Mouse (Mus musculus): Measurements from ENCODE around the gene Rps21. TPM values are rescaled to one million over a fixed set of nuclear protein-coding genes. Genes with fewer than 3 reads are reported as not detected.

The Rps21 gene
- polyA plus RNA-seq, 1 experiment from 2014 or later: 574 TPM

DNA sequence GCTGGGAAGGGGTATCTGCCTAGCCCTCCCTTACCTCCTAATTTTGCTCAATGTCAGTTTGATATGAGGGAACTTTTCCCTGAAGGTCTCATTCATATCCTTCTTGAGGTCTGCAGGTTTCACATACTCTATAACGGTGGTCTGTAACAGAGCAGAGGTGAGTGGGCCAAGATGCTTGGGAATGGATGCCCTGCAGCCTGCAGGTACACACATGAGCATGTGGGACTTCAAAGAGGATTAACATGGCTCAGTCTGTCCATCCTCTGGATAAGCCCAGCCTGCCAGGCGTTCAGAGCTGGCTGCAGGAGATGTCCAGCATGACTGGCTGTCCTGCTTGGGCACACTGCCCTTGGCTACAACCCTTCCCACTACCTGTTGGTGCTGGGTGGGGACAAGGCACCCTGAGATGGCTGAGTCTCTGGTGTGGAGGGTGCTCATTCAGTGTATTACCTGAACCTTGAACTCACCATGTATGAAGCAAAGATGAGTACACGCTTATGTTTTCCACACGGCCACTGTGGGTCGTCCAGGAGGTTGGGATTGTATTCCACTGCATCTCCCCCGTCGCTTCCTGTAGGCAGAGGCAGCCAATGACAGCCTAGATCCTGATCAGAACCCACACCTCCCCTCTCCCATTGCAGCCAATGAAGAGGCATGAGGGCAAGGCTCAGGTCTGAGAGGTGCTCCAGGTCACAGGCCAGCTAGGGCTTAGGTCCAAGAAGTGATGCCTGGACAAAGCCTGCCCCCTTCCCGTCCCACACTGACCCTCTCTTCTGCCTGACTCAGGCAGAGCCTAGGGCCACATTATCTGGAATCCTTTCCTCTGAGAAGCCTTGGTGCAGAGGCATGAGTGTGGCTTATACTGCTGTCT, 3.7 kb downstream of the Rps21 start:
- H3K27ac ChIP-seq: no peak overlapping the region
- H3K36me3 ChIP-seq: peaks cover 66% of the 10 kb centered on the region
- no peaks in the 10 kb centered on the region for H3K9me3 ChIP-seq
- no peaks in the 10 kb centered on the region for H3K27me3 ChIP-seq
- H3K4me1 ChIP-seq: peaks cover 13% of the 10 kb centered on the region
- H3K4me3 ChIP-seq: no peak overlapping the region
- ATAC-seq (ENCODE audit: insufficient number of reproducible peaks, insufficient read depth, low FRiP score, low TSS enrichment): no peak
- H3K9ac ChIP-seq: no peak overlapping the region
- 56% methylated on average over 8 of the region's 8 CpGs for WGBS
- no peak overlapping the region for H3K4me2 ChIP-seq (replicated peaks)

DNA sequence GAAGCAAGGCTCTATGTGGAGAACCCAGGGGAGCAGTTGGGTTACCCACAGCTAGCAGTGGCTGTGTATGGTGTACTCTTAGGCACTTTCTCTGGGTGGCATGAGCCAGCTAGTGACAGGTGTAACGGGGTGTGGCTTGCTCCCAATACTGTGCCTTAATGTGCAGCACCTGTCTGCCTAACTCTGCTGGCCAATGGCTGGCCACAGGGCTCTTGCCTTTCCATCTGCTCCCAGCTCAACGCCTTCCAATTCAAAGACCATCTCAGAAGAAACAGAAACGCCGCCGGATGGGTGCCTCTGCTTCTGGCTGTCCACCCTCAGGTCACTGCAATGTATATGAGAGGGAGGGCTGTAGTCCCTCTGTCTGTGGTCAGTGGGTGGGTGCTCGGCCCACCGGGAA, 4.7 kb downstream of the Rps21 start:
- H3K9me3 ChIP-seq: no peaks in the 10 kb centered on the region
- no peak overlapping the region for H3K4me2 ChIP-seq (replicated peaks)
- H3K4me1 ChIP-seq: peaks cover 7% of the 10 kb centered on the region
- no peak overlapping the region for H3K9ac ChIP-seq
- peaks cover 74% of the 10 kb centered on the region for H3K36me3 ChIP-seq
- no peak for ATAC-seq (ENCODE audit: insufficient number of reproducible peaks, insufficient read depth, low FRiP score, low TSS enrichment)
- H3K27me3 ChIP-seq: no peaks in the 10 kb centered on the region
- H3K4me3 ChIP-seq: no peak overlapping the region
- H3K27ac ChIP-seq: no peak overlapping the region
- WGBS: 91% methylated on average over 7 of the region's 7 CpGs

DNA sequence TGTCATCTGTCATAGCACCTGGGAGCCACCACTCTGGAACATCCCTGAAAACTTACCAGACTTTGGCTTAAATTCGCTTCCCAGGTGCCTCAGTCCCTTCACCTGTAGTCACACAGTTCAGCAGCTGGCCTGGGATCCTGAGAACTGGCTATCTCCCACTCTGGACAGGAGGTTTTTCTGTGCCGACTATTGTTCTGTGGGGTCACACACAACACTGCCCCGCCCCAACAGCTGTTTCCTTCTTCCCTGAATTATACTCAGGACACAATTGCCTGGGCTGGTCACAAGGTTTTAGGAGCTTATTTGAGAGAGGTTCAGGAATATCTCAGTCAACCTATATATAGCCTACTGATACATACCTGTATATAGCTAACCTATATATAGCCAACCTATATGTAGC, 5.3 kb downstream of the Rps21 start:
- H3K36me3 ChIP-seq: peaks cover 79% of the 10 kb centered on the region
- H3K4me3 ChIP-seq: no peak overlapping the region
- no peak overlapping the region for H3K9ac ChIP-seq
- H3K27ac ChIP-seq: no peak overlapping the region
- no peaks in the 10 kb centered on the region for H3K9me3 ChIP-seq
- ATAC-seq (ENCODE audit: insufficient number of reproducible peaks, insufficient read depth, low FRiP score, low TSS enrichment): no peak
- H3K27me3 ChIP-seq: no peaks in the 10 kb centered on the region
- H3K4me1 ChIP-seq: peaks cover 7% of the 10 kb centered on the region
- H3K4me2 ChIP-seq (replicated peaks): no peak overlapping the region
- 77% methylated on average over 3 of the region's 3 CpGs for WGBS

DNA sequence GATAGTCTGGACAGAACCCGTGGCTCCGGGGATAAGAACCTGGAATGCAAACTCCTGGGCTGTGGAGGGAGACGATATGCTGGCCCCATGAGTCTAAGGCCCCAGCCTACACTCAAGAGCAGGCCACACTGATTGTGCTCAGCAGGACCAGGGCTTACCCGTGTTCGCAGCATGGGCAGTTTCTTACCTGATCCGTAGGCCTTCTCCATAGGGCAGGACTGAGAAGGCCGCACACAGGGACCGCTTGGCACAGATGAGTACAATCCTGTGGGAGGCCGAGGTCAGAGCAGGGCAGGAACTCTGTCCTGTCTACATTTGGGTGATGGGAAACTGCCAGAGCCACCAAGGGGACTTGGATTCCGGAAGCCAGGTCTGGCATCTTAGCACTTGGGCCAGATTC, 5.7 kb downstream of the Rps21 start:
- 89% methylated on average over 10 of the region's 10 CpGs for WGBS
- Histone ChIP-seq H3K9me3 (no peaks in the 10 kb centered on the region), H3K36me3 (peaks cover 82% of the 10 kb centered on the region), H3K9ac (no peak overlapping the region), H3K4me2 (replicated peaks) (no peak overlapping the region), H3K27me3 (no peaks in the 10 kb centered on the region), H3K4me1 (peaks cover 7% of the 10 kb centered on the region), H3K27ac (no peak overlapping the region), H3K4me3 (no peak overlapping the region)
- ATAC-seq (ENCODE audit: insufficient number of reproducible peaks, insufficient read depth, low FRiP score, low TSS enrichment): no peak

DNA sequence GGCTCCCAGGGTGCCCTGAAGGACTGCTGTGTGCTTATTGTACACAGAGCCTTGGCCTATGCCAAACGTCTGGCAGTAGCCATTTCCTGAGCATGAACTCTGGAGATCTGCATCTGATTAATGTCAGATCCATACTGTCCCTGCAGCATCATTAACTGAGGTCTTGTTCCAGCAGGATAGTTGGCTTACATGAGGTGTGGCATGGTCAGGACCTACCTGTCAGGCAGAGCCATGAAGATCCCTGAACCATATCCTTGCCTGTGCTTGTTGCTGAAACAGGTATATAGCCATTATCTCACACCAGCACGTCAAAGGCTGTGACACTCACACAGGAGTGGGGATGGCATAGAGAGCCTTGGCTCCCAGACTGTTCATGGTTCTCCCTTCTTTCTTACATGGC, 10.8 kb downstream of the Rps21 start:
- 54% methylated on average over 2 of the region's 2 CpGs for WGBS
- no peaks in the 10 kb centered on the region for H3K9me3 ChIP-seq
- peaks cover 45% of the 10 kb centered on the region for H3K36me3 ChIP-seq
- H3K4me2 ChIP-seq (replicated peaks): no peak overlapping the region
- no peak overlapping the region for H3K4me3 ChIP-seq
- H3K9ac ChIP-seq: no peak overlapping the region
- peaks cover 18% of the 10 kb centered on the region for H3K4me1 ChIP-seq
- no peak overlapping the region for H3K27ac ChIP-seq
- no peaks in the 10 kb centered on the region for H3K27me3 ChIP-seq
- ATAC-seq (ENCODE audit: insufficient number of reproducible peaks, insufficient read depth, low FRiP score, low TSS enrichment): no peak

DNA sequence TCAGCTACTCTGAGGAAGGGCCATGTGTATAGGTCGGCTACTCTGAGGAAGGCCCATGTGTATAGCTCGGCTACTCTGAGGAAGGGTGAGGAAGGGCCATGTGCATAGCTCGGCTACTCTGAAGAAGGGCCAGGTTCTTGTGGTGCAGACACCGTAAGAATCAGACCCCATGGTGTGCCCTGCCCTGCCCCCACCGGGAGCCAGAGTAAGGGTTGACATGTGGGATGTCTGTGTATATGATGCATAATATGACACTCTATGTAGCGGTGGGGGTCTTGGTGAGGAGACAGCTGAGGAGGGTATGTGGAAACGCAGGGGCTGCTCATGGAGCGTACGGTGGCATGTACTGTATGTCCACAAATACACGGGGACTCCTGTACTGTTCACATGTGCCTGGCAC, 12.2 kb downstream of the Rps21 start:
- peaks cover 32% of the 10 kb centered on the region for H3K36me3 ChIP-seq

DNA sequence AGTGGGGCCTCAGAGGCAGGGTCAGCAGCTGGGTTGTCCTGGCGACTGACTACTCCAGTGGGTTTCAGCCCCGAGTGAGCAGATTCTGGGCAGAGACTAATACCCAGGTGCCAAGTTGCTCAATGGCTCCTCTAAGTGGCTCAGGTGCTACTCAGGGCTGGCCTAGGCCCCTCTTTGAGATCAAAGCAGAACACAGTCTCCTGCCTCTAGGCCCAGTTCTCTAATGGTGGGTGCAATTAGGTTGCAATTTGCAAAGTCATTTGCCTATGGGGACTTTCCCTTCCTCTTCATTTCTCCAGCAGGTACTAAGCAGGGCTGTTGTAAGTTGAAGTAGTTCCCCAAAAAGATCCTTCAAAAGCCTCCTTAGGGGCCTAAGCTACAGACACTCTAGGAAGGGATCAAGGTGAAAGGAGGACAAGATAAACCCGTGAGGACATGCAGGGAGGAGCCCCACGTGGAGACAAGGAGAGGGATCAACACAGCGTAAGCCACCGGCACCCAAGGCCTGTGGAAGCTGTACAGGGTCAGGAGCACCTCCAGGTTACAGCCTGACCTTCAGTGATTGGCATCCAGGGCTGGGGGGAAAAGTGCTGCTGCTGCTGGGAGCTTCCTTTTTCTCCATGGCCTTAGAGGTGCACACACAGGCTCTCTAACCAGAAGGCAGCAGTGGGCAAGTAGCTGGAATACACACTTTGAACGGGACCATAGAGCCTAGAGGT, 13.5 kb downstream of the Rps21 start:
- ATAC-seq (ENCODE audit: insufficient number of reproducible peaks, insufficient read depth, low FRiP score, low TSS enrichment): no peak

More for the DNA sequence above, 12.2 kb downstream of the Rps21 start:
- 90% methylated on average over 10 of the region's 10 CpGs for WGBS
- no peak overlapping the region for H3K4me3 ChIP-seq
- ATAC-seq (ENCODE audit: insufficient number of reproducible peaks, insufficient read depth, low FRiP score, low TSS enrichment): no peak
- no peaks in the 10 kb centered on the region for H3K27me3 ChIP-seq
- H3K9me3 ChIP-seq: no peaks in the 10 kb centered on the region
- no peak overlapping the region for H3K4me2 ChIP-seq (replicated peaks)
- H3K9ac ChIP-seq: no peak overlapping the region
- no peak overlapping the region for H3K27ac ChIP-seq
- H3K4me1 ChIP-seq: peaks cover 22% of the 10 kb centered on the region

DNA sequence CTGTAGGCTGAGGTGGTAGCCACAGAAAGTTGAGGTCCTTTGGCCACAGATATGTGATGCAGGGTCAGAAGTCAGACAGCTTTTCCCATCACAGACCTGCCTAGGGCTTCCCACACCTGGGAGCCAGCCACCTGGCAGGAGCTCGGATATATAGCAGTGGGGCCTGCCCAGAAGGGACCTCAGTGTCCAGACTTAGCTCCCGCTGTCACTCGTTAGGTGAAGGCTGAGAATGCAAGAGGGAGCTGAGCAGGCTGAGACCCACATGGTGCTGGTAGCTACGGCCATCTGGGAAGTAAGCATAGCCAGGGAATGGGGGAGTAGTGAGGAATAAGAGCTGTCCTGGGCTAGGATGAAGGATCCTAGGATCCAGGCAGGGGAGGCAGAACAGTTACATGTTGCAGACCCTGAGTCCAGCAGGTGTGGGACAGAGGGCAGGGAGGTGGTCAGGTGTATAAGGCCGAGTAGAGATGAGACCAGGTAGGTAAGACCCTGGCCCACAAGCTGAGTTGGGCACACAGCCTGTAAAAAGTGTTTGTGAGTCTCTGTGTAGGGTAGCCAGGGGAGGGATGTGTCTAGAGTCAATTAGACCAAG, 14.7 kb downstream of the Rps21 start:
- no peaks in the 10 kb centered on the region for H3K9me3 ChIP-seq
- peaks cover 18% of the 10 kb centered on the region for H3K36me3 ChIP-seq
- peak overlapping the region; percentile 94 for H3K4me3 ChIP-seq
- no peak for ATAC-seq (ENCODE audit: insufficient number of reproducible peaks, insufficient read depth, low FRiP score, low TSS enrichment)
- peak overlapping the region; percentile 93 for H3K4me2 ChIP-seq (replicated peaks)
- H3K4me1 ChIP-seq: peaks cover 22% of the 10 kb centered on the region
- no peak overlapping the region for H3K27ac ChIP-seq
- 70% methylated on average over 5 of the region's 5 CpGs for WGBS
- peak overlapping the region; percentile 39; the same call in 1 of the 2 replicates for H3K9ac ChIP-seq
- H3K27me3 ChIP-seq: no peaks in the 10 kb centered on the region

More for the DNA sequence above, 13.5 kb downstream of the Rps21 start:
- H3K27ac ChIP-seq: no peak overlapping the region
- H3K27me3 ChIP-seq: no peaks in the 10 kb centered on the region
- H3K9me3 ChIP-seq: no peaks in the 10 kb centered on the region
- H3K4me3 ChIP-seq: no peak overlapping the region
- H3K36me3 ChIP-seq: peaks cover 26% of the 10 kb centered on the region
- no peak overlapping the region for H3K9ac ChIP-seq
- 80% methylated on average over 7 of the region's 7 CpGs for WGBS
- no peak overlapping the region for H3K4me2 ChIP-seq (replicated peaks)
- H3K4me1 ChIP-seq: peaks cover 22% of the 10 kb centered on the region

DNA sequence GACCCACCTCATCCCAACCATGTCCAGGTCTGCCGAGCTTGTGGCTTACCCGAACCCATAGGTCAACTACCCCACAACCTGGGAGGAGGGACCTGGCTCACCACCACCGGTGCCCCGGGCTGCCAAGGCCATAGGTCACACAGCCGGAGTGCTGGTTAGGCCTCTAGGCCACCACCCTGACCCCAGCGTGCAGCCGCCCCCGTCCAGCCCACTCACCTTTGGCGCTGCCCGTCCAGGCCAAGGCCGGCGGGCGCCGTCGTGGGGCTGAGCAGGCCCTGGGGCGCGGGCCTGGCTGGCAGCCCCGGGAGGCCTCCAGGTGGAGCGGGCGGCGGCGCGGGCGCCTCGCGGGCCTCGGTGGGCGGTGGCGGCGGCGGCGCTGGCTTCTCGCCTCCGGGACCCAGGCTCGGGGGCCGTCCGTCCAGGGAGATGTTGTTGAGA, 15.7 kb downstream of the Rps21 start:
- Histone ChIP-seq H3K27ac (peak overlapping the region; percentile 72; the same call in 1 of the 2 replicates), H3K4me1 (peaks cover 22% of the 10 kb centered on the region), H3K27me3 (no peaks in the 10 kb centered on the region), H3K36me3 (peaks cover 10% of the 10 kb centered on the region; the same call in 1 of the 2 replicates), H3K9ac (peak overlapping the region; percentile 96), H3K9me3 (no peaks in the 10 kb centered on the region), H3K4me2 (replicated peaks) (peak overlapping the region; percentile 93), H3K4me3 (peak overlapping the region; percentile 94)
- WGBS: under 1% methylated on average over 26 of the region's 37 CpGs
- ATAC-seq (ENCODE audit: insufficient number of reproducible peaks, insufficient read depth, low FRiP score, low TSS enrichment): peak; percentile 13

DNA sequence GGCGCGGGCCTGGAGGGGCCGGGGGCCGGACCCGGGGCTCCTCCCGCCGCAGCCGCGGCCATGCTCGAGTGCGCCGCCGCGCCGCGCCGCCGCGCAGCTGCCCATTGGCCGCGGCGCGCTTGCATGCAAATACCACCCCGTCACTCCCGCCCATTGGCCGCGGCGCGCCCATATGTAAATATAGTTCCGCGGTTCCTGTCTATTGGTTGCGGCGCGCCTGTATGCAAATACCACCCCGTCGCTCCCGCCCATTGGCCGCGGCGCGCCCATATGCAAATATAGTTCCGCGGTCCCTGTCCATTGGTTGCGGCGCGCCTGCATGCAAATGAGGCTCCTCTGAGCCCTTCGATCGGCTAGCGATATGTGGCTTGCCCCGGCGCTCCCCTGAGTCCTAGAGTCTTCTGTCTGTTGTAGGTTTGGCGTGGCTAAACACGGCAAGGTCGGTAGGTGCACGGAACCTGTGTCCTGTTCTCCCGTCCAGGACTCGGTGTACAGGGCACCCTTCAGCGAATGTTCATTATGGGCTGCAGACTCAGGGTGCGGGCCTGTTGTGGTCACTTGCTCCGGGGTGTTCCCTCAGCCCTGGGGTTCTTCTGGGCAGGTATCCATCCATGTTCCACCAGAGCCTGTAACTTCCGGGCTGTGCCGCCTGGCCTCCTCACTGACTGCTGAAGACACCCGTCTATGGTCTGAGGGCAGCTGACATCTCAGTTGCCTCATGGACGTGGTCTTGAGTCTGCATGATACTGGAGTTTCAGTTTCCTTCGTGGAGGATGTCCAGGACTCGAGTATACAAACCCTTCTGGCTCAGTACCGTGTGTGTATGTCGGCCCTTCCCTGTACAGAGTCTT, 16.4 kb downstream of the Rps21 start, which contains the start of gene Cables2:
Gene Cables2 (minus strand): TSS at position 103 of the 851 bp plus-strand sequence.
- Histone ChIP-seq H3K4me2 (replicated peaks) (peak within 1 kb of the TSS; percentile 93), H3K27me3 (0 out of 2 replicates have a peak, but pooled peaks cover 2% of the 10 kb centered on the region), H3K9me3 (no peaks in the 10 kb centered on the region), H3K36me3 (peaks cover 8% of the 10 kb centered on the region; the same call in 1 of the 2 replicates), H3K9ac (peak within 1 kb of the TSS; percentile 96), H3K4me3 (peak within 1 kb of the TSS; percentile 94), H3K4me1 (peaks cover 22% of the 10 kb centered on the region), H3K27ac (peak within 1 kb of the TSS; percentile 72; the same call in 1 of the 2 replicates)
- peak; percentile 91 for ATAC-seq (ENCODE audit: insufficient number of reproducible peaks, insufficient read depth, low FRiP score, low TSS enrichment)
- WGBS: 8% methylated on average over 56 of the region's 68 CpGs

DNA sequence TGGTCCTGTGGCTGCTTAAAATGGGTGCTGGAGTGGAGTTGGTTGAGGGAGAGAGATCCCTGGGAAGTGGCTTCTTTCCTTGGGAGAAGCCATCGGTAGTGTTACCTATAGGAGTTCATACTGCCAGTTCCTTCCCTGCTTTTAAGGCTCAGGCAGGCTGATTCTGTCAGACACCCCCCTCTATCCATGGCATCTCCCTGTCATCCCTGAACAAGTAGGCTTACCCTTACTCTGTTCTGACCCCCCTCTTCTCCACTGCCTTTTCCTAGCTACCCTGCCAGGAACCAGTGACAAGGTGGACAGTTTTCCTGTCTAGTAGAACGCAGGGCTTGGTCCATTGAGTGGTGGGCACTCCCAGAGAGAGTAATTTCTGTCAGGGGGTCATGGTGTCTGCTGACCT, 17.3 kb downstream of the Rps21 start:
- H3K36me3 ChIP-seq: peaks cover 6% of the 10 kb centered on the region; the same call in 1 of the 2 replicates
- no peak overlapping the region for H3K4me3 ChIP-seq
- no peaks in the 10 kb centered on the region for H3K9me3 ChIP-seq
- H3K4me2 ChIP-seq (replicated peaks): no peak overlapping the region
- H3K9ac ChIP-seq: no peak overlapping the region
- no peak overlapping the region for H3K27ac ChIP-seq
- 87% methylated on average over 2 of the region's 2 CpGs for WGBS
- peaks cover 22% of the 10 kb centered on the region for H3K4me1 ChIP-seq
- H3K27me3 ChIP-seq: 0 out of 2 replicates have a peak, but pooled peaks cover 2% of the 10 kb centered on the region
- ATAC-seq (ENCODE audit: insufficient number of reproducible peaks, insufficient read depth, low FRiP score, low TSS enrichment): no peak
